Mouse (Mus musculus) common myeloid progenitor, adult 5-6 weeks (primary cell): Measurements from ENCODE around the gene Atg4a-ps. TPM values are rescaled to one million over a fixed set of nuclear protein-coding genes. Genes with fewer than 3 reads are reported as not detected.

Source experiments
- total RNA-seq: library from RNA; stranded (forward); fragments of 200-1000, 187-1606 nt; gene quantifications from 2 replicates; pipeline ENCODE4 v1.2.3, GENCODE M21; 2017

Gene Atg4a-ps
- total RNA-seq, 1 experiment from 2014 or later, result 1.1 TPM

Other genes starting within 250 kb of the Atg4a-ps start
- not detected in 2 replicates for gene Syt6, start 70.8 kb downstream of the Atg4a-ps start, total RNA-seq
- 0.15 and 0.73 TPM in 2 replicates for gene Olfml3, start 91.9 kb upstream of the Atg4a-ps start, total RNA-seq
- gene Gm10964, start 93.3 kb upstream of the Atg4a-ps start, total RNA-seq, result not detected in 2 replicates
- gene Hipk1, start 145.5 kb upstream of the Atg4a-ps start, total RNA-seq, result 75.4 and 87.3 TPM in 2 replicates
- 14.7 and 17.2 TPM in 2 replicates for gene Dclre1b, start 163.4 kb upstream of the Atg4a-ps start, total RNA-seq
- 15.3 and 17.7 TPM in 2 replicates for gene Ap4b1, start 163.5 kb upstream of the Atg4a-ps start, total RNA-seq
- not detected in 2 replicates for gene Gm43064, start 163.5 kb upstream of the Atg4a-ps start, total RNA-seq
- gene Bcl2l15, start 186.5 kb upstream of the Atg4a-ps start, total RNA-seq, result 0.39 and 4.5 TPM in 2 replicates
- gene Ptpn22, start 213.7 kb upstream of the Atg4a-ps start, total RNA-seq, result 27.9 and 35.2 TPM in 2 replicates